Mouse (Mus musculus): Measurements from ENCODE around the gene Rpl22.

DNA sequence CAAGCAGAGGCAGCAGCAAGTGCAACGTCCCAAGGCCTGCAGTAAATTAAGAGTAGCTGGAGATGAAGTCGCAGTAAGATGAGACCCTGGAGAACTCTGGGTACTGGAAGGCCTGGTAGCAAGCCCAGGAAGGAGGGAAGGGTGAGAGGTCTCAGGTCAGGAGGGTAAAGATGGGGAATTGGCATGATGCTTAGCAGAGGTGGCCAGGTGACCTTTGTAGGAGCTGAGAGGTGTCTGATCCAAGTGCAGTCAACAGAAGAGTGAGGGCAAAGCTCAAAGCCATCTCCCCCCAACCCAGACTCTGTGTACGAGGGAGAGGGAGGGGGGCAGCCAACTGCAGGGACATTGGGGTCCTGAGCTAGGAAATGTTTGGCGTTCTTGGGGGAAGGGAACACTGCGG lies 4.1 kb upstream of the Rpl22 start:
- TF ChIP-seq POLR2A (IDR thresholded peaks at IDR 0.05; ENCODE audit: borderline replicate concordance, extremely low read depth, low read depth, low read length) (no peak), CTCF (IDR thresholded peaks at IDR 0.05; ENCODE audit: insufficient read depth, low read length) (no peak)

Data from lung, adult 2 months (tissue).